Mouse (Mus musculus) stomach, postnatal 0 days (tissue): ENCODE data around the gene Smpx. TPM values are rescaled to one million over a fixed set of nuclear protein-coding genes. Genes with fewer than 3 reads are reported as not detected.

Source experiments
- ATAC-seq: fragments of 200-750 bp; cut with Nextera tagmentation; 2 replicates; pipeline ENCODE4 v1.8.0; 2017; ENCODE audit not compliant: low FRiP score, low TSS enrichment
- DNase-seq: peaks from one replicate; pipeline ENCODE4 v3.0.0-alpha.2; 2016; ENCODE audit warnings: low spot score
- H3K27ac ChIP-seq: fragments of 300-500 bp; sonication (generic); replicated peaks from 2 replicates; pipeline ENCODE4 v1.5.1; 2014; ENCODE audit warnings: mild to moderate bottlenecking, control low read depth
- H3K27me3 ChIP-seq: fragments of 300-500 bp; sonication (generic); 2 replicates; pipeline ENCODE4 v1.6.1; 2014; ENCODE audit warnings: low read length; ENCODE audit not compliant: control insufficient read depth, insufficient read depth
- H3K36me3 ChIP-seq: fragments of 300-500 bp; sonication (generic); 2 replicates; pipeline ENCODE4 v1.6.1; 2014; ENCODE audit warnings: low read length, mixed read lengths; ENCODE audit not compliant: control insufficient read depth, insufficient read depth
- H3K4me1 ChIP-seq: fragments of 300-500 bp; sonication (generic); replicated peaks from 2 replicates; pipeline ENCODE4 v1.6.1; 2014; ENCODE audit warnings: antibody characterized with exemption; ENCODE audit not compliant: control insufficient read depth, insufficient read depth
- H3K4me2 ChIP-seq: fragments of 300-500 bp; sonication (generic); replicated peaks from 2 replicates; pipeline ENCODE4 v1.6.1; 2014; ENCODE audit warnings: low read depth, mild to moderate bottlenecking, control low read depth, moderate library complexity
- H3K4me3 ChIP-seq: fragments of 300-500 bp; sonication (generic); 2 replicates; pipeline ENCODE4 v1.5.1; 2014; ENCODE audit warnings: low read depth, low read length, control low read depth
- H3K9ac ChIP-seq: fragments of 300-500 bp; sonication (generic); 2 replicates; pipeline ENCODE4 v1.6.1; 2014; ENCODE audit warnings: mild to moderate bottlenecking, low read length, control low read depth, mixed read lengths
- H3K9me3 ChIP-seq: fragments of 300-500 bp; sonication (generic); 2 replicates; pipeline ENCODE4 v1.6.1; 2016; ENCODE audit warnings: low read length; ENCODE audit not compliant: control insufficient read depth
- CTCF ChIP-seq: IDR thresholded peaks from 2 replicates; pipeline ENCODE4 v1.5.1; 2016; ENCODE audit warnings: antibody characterized with exemption, low read depth, mild to moderate bottlenecking, moderate library complexity
- EP300 ChIP-seq: optimal IDR thresholded peaks from 2 replicates; pipeline ENCODE3; 2016; ENCODE audit warnings: antibody characterized with exemption
- WGBS: fragments of 180-500 bp; shearing (Covaris S2); extraction: QIAGEN DNeasy Blood & Tissue Kit; methylation state at CpG from one replicate; pipeline ENCODE4 v1.1.7; 2014; 5-methylcytosine and 5-hydroxymethylcytosine counted together
- polyA plus RNA-seq: library from polyadenylated mRNA; unstranded; fragments of >200 nt; fragmentation: Nextera tagmentation; extraction: Ambion mirVana; gene quantifications from 2 replicates; pipeline ENCODE4 v1.2.1, GENCODE M21; 2015

Smpx gene
- polyA plus RNA-seq, 1 experiment from 2014 or later, result 23.6 TPM

DNA sequence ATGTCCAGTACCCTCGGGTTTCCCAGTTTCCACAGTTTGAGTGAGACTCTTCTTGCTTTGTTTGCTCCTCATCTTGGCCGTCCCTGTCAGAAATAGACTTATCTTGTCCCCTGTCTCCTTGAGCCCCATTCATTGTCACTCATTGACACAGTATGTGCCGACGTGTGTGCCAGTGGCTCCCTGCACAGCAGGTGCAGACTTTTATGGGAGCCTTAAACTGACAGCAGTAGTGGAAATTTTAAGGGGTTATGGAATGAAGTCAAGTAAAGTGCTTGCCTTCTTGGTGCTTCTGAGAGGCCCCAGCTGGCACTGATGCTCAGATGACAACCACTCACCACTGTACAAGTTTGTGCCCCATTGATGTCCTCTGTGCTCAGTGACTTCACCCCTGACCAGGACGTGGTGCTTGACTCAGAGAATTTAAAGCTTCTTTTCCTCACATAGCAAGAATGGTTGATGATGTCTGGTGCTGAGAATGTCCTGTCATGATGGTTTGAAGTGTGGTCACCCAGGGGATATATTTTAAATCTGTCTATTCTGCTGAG, 1.0 kb upstream of the Smpx start:
- WGBS, result 74% methylated on average over 5 of the region's 5 CpGs
- no peaks in the 10 kb centered on the region for H3K36me3 ChIP-seq
- H3K27me3 ChIP-seq, result no peaks in the 10 kb centered on the region
- no peak overlapping the region for H3K9ac ChIP-seq
- no peaks in the 10 kb centered on the region for H3K9me3 ChIP-seq
- no peak for TF ChIP-seq EP300
- no peaks in the 10 kb centered on the region for H3K4me1 ChIP-seq
- DNase-seq, result no peak
- no peak overlapping the region for H3K27ac ChIP-seq
- ATAC-seq, result no peak
- no peak overlapping the region for H3K4me3 ChIP-seq
- no peak overlapping the region for H3K4me2 ChIP-seq

DNA sequence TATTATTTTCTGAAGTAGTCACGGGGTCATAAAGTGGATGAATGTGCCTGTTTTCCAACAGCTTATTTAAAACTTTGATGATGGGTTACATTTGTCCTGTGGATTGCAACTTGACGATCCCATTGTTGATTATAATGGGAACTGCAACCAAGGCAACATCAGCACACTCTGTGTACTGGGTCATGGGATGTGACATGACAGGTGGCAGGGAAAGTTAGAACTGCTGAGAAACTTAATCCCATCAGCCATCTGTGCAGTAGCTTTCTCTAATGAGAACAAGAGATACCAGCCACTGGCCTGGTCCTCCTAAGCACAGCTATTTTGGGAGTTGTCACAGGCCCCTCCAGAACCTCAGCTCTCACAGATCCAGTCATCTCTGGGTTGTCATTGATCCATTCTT, 8.5 kb downstream of the Smpx start:
- no peak for TF ChIP-seq CTCF
- no peak for TF ChIP-seq EP300
- no peak overlapping the region for H3K4me3 ChIP-seq
- H3K9me3 ChIP-seq, result no peaks in the 10 kb centered on the region
- H3K4me1 ChIP-seq, result no peaks in the 10 kb centered on the region
- no peak overlapping the region for H3K27ac ChIP-seq
- no peaks in the 10 kb centered on the region for H3K27me3 ChIP-seq
- DNase-seq (no peak), ATAC-seq (no peak)
- no peaks in the 10 kb centered on the region for H3K36me3 ChIP-seq
- WGBS, result 68% methylated on average over 2 of the region's 2 CpGs
- H3K4me2 ChIP-seq, result no peak overlapping the region
- no peak overlapping the region for H3K9ac ChIP-seq

- H3K9ac ChIP-seq, result no peak overlapping the region
- ATAC-seq, result no peak
- H3K4me1 ChIP-seq, result no peaks in the 10 kb centered on the region
- no peaks in the 10 kb centered on the region for H3K9me3 ChIP-seq
- no peaks in the 10 kb centered on the region for H3K36me3 ChIP-seq
- WGBS, result 45% methylated on average over 4 of the region's 4 CpGs
- H3K27ac ChIP-seq, result no peak overlapping the region
- TF ChIP-seq EP300 (no peak), CTCF (no peak)
- no peak overlapping the region for H3K4me3 ChIP-seq
- H3K4me2 ChIP-seq, result no peak overlapping the region
- DNase-seq, result no peak
- H3K27me3 ChIP-seq, result no peaks in the 10 kb centered on the region
Observed at GRCm38 (mm10) chrX:157708616-157709280, 10.0 kb downstream of the Smpx start.

- DNase-seq (no peak), ATAC-seq (no peak)
- no peak overlapping the region for H3K9ac ChIP-seq
- WGBS, result 42% methylated on average over 3 of the region's 3 CpGs
- H3K4me1 ChIP-seq, result no peaks in the 10 kb centered on the region
- H3K4me3 ChIP-seq, result no peak overlapping the region
- no peaks in the 10 kb centered on the region for H3K9me3 ChIP-seq
- H3K4me2 ChIP-seq, result no peak overlapping the region
- H3K27me3 ChIP-seq, result no peaks in the 10 kb centered on the region
- TF ChIP-seq EP300, result no peak
- TF ChIP-seq CTCF, result 0 out of 2 replicates have a peak, but pooled peaks have one; percentile 7
- no peaks in the 10 kb centered on the region for H3K36me3 ChIP-seq
- no peak overlapping the region for H3K27ac ChIP-seq
Observed at GRCm38 (mm10) chrX:157719907-157720306, 21.2 kb downstream of the Smpx start.

DNA sequence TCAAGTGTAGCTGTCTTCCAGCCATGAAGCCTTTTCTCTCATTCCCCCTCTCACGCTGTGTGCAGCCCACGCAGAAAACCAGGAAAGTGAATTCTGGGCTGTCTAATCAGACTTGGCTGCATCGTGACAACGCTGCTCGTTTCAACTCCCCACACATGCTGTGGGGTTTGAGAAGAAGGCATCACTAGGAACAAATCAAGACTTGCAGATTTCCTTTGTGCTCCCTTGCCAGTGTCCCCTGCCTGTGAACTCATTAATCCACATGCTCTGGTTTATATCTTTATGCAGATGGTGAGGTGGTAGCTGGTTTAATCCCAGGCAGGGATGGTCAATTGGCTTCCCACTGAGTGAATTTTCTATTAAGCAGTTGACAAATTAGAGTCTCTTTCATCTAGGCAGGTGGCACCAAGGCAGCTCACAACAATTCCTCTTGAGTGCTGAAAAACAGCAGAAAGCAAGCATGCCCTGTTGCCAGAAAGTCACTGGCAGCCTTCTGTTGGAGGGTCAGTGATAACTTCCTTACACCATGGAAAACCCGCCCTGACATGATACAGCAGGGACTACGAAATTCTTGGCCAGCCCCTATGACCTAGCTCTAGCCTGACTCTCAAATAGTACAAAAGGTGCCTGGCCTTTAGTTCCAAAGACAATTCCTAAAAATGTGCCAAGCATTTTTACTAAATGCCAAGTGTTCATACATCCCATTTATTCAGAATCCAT, 32.1 kb downstream of the Smpx start:
- no peak overlapping the region for H3K9ac ChIP-seq
- ATAC-seq, result no peak
- H3K9me3 ChIP-seq, result no peaks in the 10 kb centered on the region
- H3K27ac ChIP-seq, result no peak overlapping the region
- no peak for TF ChIP-seq EP300
- TF ChIP-seq CTCF, result no peak
- no peak overlapping the region for H3K4me3 ChIP-seq
- WGBS, result 47% methylated on average over 7 of the region's 7 CpGs
- H3K36me3 ChIP-seq, result no peaks in the 10 kb centered on the region
- H3K27me3 ChIP-seq, result no peaks in the 10 kb centered on the region
- no peak for DNase-seq
- no peak overlapping the region for H3K4me2 ChIP-seq
- H3K4me1 ChIP-seq, result no peaks in the 10 kb centered on the region
